Mouse (Mus musculus) myocyte (in vitro differentiated cells): ENCODE measurements around the gene Plvap.

ENCODE experiments used
- CEBPB ChIP-seq: IDR thresholded peaks from 2 replicates; pipeline ENCODE4 v1.6.1; 2011; ENCODE audit warnings: mild to moderate bottlenecking, moderate library complexity; ENCODE audit not compliant: poor library complexity, insufficient read depth, severe bottlenecking
- E2F4 ChIP-seq: IDR thresholded peaks from one replicate; pipeline ENCODE4 v1.6.1; 2011; ENCODE audit warnings: mild to moderate bottlenecking, control low read depth, moderate library complexity; ENCODE audit not compliant: insufficient read depth
- MAX ChIP-seq: IDR thresholded peaks from one replicate; pipeline ENCODE4 v1.6.1; 2011; ENCODE audit warnings: low read depth, mild to moderate bottlenecking, control low read depth
- MYOD1 ChIP-seq, 3 experiments: IDR thresholded peaks; one replicate each; pipeline ENCODE4 v1.6.1; 2011; ENCODE audit warnings: control low read depth in 2 of 3, low read depth in 2 of 3, mild to moderate bottlenecking in 2 of 3, moderate library complexity in 1 of 3; ENCODE audit not compliant: insufficient read length in 2 of 3, control insufficient read depth in 1 of 3
- POLR2A ChIP-seq: IDR thresholded peaks from one replicate; pipeline ENCODE4 v1.6.1; 2011; ENCODE audit warnings: low read depth, mild to moderate bottlenecking, control low read depth, moderate library complexity; ENCODE audit not compliant: insufficient read length
- REST ChIP-seq: IDR thresholded peaks from one replicate; pipeline ENCODE4 v1.6.1; 2011; ENCODE audit warnings: mild to moderate bottlenecking, control low read depth, moderate library complexity; ENCODE audit not compliant: insufficient read depth, insufficient read length
- TCF12 ChIP-seq: IDR thresholded peaks from one replicate; pipeline ENCODE4 v1.6.1; 2011; ENCODE audit warnings: mild to moderate bottlenecking, control low read depth; ENCODE audit not compliant: poor library complexity, insufficient read depth, severe bottlenecking

DNA sequence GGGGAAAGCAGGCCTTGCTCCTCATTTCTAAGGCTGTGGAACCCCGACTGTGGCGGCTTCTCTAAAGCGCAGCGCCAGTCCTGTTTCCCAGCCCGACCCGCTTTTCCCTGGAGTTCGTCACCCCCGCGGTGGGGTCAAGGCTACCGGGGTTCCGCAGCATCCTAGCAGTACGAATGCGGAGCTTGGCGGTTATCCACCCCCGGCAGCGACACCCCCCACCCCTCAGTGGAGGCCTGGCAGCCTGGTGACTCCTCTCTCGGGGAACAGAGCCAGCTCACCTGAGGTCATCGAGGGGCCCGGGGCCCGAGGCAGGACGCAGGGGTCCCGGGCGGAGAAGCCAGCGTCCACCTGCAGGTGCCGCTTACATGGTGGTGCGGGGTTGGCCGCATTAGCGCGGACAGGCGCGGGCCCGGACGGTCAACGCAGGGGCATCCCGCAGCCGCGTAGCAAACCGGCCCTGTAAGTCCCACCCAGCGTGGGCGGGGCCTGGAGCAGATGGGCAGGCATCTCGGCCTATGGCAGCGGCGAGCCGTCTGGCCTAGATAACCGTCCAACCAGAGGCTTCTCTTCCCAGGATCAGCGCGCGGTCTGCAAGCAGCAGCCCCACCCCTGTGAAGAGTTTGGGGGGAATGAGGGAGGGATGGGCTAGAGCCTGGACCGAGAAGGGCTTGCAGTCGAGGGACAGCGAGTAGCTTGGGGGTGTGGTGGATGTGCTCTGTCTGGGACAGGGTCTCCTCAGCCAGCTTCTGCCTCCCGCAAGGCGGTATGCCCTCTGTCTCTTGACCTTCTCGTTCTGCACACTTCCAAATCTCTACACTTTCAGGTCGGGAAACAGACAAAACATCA, 48.1 kb downstream of the Plvap start, which contains the start of gene Abhd8:
- TF ChIP-seq TCF12 (no peak), POLR2A (peak; percentile 82), REST (no peak), CEBPB (no peak), MAX (no peak), MYOD1 (IDR thresholded peaks at IDR 0.05; ENCODE audit: control insufficient read depth in 1 of 3, insufficient read length in 2 of 3, low read depth in 2 of 3) (peak in 1 of 3 experiments; percentile 1), E2F4 (no peak)
